Mouse (Mus musculus): ENCODE data around the gene Spop.

- no peak for TF ChIP-seq CTCF (IDR thresholded peaks at IDR 0.05)
- TF ChIP-seq POLR2A (IDR thresholded peaks at IDR 0.05; ENCODE audit: insufficient read depth, low read depth, low read length) = no peak
- no peak for TF ChIP-seq EP300 (IDR thresholded peaks at IDR 0.05; ENCODE audit: insufficient read depth, low read depth, low read length)
Observed at GRCm38 (mm10) chr11:95510631-95511030, 96.8 kb downstream of the Spop start.

All from heart, adult 2 months (tissue).